Mouse (Mus musculus) MEL-GATA-1-ER (cell line): Measurements from ENCODE around the gene Dmrta2.
A peak's percentile ranks its signal among the peaks of the same experiment; 100 is the strongest.

Experiments
- DNase-seq: peaks from one replicate; pipeline ENCODE4 v3.0.0-alpha.2; 2012; ENCODE audit warnings: low read depth; ENCODE audit errors: extremely low read depth

Gene Dmrta2

GRCm38 (mm10) chr4:109979461-109980320, 1.8 kb downstream of the Dmrta2 start:
- DNase-seq: no peak

- DNase-seq: no peak
Observed at GRCm38 (mm10) chr4:109980321-109981082, 2.6 kb downstream of the Dmrta2 start.

GRCm38 (mm10) chr4:109981083-109981870, 3.4 kb downstream of the Dmrta2 start:
- no peak for DNase-seq

- no peak for DNase-seq
Observed at GRCm38 (mm10) chr4:109981871-109982680, 4.2 kb downstream of the Dmrta2 start.

- no peak for DNase-seq
Observed at GRCm38 (mm10) chr4:109982681-109983265, 4.9 kb downstream of the Dmrta2 start.

GRCm38 (mm10) chr4:109983281-109984001, 5.6 kb downstream of the Dmrta2 start:
- DNase-seq: no peak

- DNase-seq: no peak
Observed at GRCm38 (mm10) chr4:109984011-109984411, 6.2 kb downstream of the Dmrta2 start.

GRCm38 (mm10) chr4:109984496-109985423, 6.9 kb downstream of the Dmrta2 start:
- no peak for DNase-seq

- DNase-seq: no peak
Observed at GRCm38 (mm10) chr4:109985424-109986172, 7.7 kb downstream of the Dmrta2 start.

GRCm38 (mm10) chr4:109986301-109986700, 8.4 kb downstream of the Dmrta2 start:
- no peak for DNase-seq

- DNase-seq: no peak
Observed at GRCm38 (mm10) chr4:109986748-109987355, 9.0 kb downstream of the Dmrta2 start.

- no peak for DNase-seq
Observed at GRCm38 (mm10) chr4:109987560-109988362, 9.9 kb downstream of the Dmrta2 start.

GRCm38 (mm10) chr4:109988411-109988810, 10.6 kb downstream of the Dmrta2 start:
- DNase-seq: no peak

- DNase-seq: no peak
Observed at GRCm38 (mm10) chr4:109989213-109989612, 11.4 kb downstream of the Dmrta2 start.

GRCm38 (mm10) chr4:110006044-110006443, 28.2 kb downstream of the Dmrta2 start:
- no peak for DNase-seq

GRCm38 (mm10) chr4:110019145-110019544, 41.3 kb downstream of the Dmrta2 start:
- peak; percentile 39 for DNase-seq

GRCm38 (mm10) chr4:110020255-110020654, 42.4 kb downstream of the Dmrta2 start:
- peak; percentile 58 for DNase-seq
